Mouse (Mus musculus) heart, postnatal 10 days (tissue): ENCODE data around the gene Skil. TPM values are rescaled to one million over a fixed set of nuclear protein-coding genes. Genes with fewer than 3 reads are reported as not detected.

Source experiments
- DNase-seq, 2 experiments: peaks; one replicate each; pipeline ENCODE4 v3.0.0; 2021
- intact Hi-C: fragments of 180-260 bp; cut with DNase I; formaldehyde crosslinking; loops from one replicate; pipeline ENCODE4 v1.15.1; 2025
- total RNA-seq, 2 experiments: library from RNA; stranded (reverse); gene quantifications; 2 replicates each; pipeline ENCODE4 v1.2.3; 2021

Gene Skil
- total RNA-seq, 2 experiments from 2014 or later, result 25.9 to 26.9 TPM

DNA sequence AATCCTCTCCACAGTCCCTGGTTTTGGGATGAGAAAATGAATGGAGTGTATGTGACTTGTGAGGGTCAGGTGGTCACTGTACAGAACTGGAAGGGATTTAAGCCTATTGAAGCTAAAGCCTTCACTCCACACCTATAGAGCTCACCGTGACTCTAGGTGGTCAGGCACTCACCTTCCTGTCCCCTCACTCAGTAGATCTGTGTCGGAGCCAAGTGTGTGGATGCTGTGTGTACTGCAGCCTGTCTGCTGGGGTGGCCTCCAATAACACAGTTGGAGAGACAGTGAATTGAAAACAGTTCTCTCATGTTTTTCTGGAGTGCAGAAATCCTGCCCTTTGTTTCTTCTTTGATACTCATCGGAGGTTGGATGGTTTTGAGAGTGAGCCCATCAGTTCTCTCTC, 70.9 kb downstream of the Skil start:
- intact Hi-C loops, result no loop called here
- DNase-seq, result no peak

DNA sequence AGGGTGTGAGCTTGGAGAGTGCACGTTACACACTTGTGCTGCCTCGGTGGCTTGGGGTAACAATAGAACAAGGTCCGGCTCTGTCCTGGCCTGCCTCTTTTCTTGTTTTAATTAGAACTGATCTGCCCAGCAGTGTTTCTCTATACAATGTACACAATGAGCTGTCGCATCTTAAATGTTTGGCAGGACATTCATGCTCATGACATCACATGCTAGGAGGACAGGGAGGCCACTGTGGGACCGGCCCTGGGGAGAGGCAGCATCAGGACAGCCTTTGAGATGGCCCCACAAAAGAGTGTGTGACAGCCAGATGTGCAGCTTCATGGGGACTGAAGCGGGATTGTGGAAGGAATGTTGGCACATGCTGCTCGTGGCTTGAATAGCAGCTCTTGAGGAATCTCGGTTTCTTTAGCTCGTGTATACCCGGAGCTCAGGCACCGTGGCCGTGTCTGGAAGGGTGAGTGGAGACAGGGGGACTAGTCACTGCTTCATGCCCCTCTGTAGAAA, 71.6 kb downstream of the Skil start:
- peak; percentile 20 to 37 for DNase-seq

More for the DNA sequence above, 71.6 kb downstream of the Skil start:
- intact Hi-C loops, result no loop called here

Other genes with a start within 250 kb of the Skil start
- under 1 TPM; 0.50 to 0.81 TPM for gene Gpr160, start 239.1 kb upstream of the Skil start, total RNA-seq
- 10 to 100 TPM; 18.3 to 18.7 TPM for gene Phc3, start 125.6 kb upstream of the Skil start, total RNA-seq
- gene Prkci, start 99.3 kb upstream of the Skil start, total RNA-seq, result 10 to 100 TPM; 18.8 to 29.8 TPM
- gene Cldn11, start 54.9 kb downstream of the Skil start, total RNA-seq, result 1 to 10 TPM; 2.1 to 2.2 TPM
- under 1 TPM; 0.10 to 0.14 TPM for gene Slc7a14, start 215.3 kb downstream of the Skil start, total RNA-seq